Mouse (Mus musculus) neural tube, embryonic 12.5 days (tissue): ENCODE measurements around the gene Akap6. TPM values are rescaled to one million over a fixed set of nuclear protein-coding genes. Genes with fewer than 3 reads are reported as not detected.

ENCODE experiments used
- ATAC-seq: fragments of 200-750 bp; cut with Nextera tagmentation; 2 replicates; pipeline ENCODE4 v1.8.0; 2017; ENCODE audit warnings: low read depth, mild to moderate bottlenecking, moderate TSS enrichment, moderate library complexity; ENCODE audit not compliant: low FRiP score
- H3K27ac ChIP-seq: fragments of 300-500 bp; sonication (generic); 2 replicates; pipeline ENCODE4 v1.5.1; 2016
- H3K27me3 ChIP-seq: fragments of 300-500 bp; sonication (generic); replicated peaks from 2 replicates; pipeline ENCODE4 v1.6.1; 2016; ENCODE audit warnings: mild to moderate bottlenecking
- H3K36me3 ChIP-seq: fragments of 300-500 bp; sonication (generic); 2 replicates; pipeline ENCODE4 v1.6.1; 2016; ENCODE audit warnings: mild to moderate bottlenecking
- H3K4me1 ChIP-seq: fragments of 300-500 bp; sonication (generic); 2 replicates; pipeline ENCODE4 v1.6.1; 2016
- H3K4me2 ChIP-seq: fragments of 300-500 bp; sonication (generic); replicated peaks from 2 replicates; pipeline ENCODE4 v1.6.1; 2016; ENCODE audit warnings: mild to moderate bottlenecking
- H3K4me3 ChIP-seq: fragments of 300-500 bp; sonication (generic); 2 replicates; pipeline ENCODE4 v1.5.1; 2016
- H3K9ac ChIP-seq: fragments of 300-500 bp; sonication (generic); 2 replicates; pipeline ENCODE4 v1.6.1; 2016; ENCODE audit warnings: mild to moderate bottlenecking
- H3K9me3 ChIP-seq: fragments of 300-500 bp; sonication (generic); 2 replicates; pipeline ENCODE4 v1.6.1; 2016; ENCODE audit warnings: mild to moderate bottlenecking
- WGBS: fragments of 180-500 bp; shearing (Covaris S2); methylation state at CpG from one replicate; pipeline ENCODE4 v1.1.7; 2016; 5-methylcytosine and 5-hydroxymethylcytosine counted together
- polyA plus RNA-seq: library from polyadenylated mRNA; unstranded; fragments of >200 nt; fragmentation: Nextera tagmentation; extraction: Ambion mirVana; gene quantifications from 2 replicates; pipeline ENCODE4 v1.2.1, GENCODE M21; 2016

The Akap6 gene
- polyA plus RNA-seq, 1 experiment from 2014 or later, result 29.5 TPM

DNA sequence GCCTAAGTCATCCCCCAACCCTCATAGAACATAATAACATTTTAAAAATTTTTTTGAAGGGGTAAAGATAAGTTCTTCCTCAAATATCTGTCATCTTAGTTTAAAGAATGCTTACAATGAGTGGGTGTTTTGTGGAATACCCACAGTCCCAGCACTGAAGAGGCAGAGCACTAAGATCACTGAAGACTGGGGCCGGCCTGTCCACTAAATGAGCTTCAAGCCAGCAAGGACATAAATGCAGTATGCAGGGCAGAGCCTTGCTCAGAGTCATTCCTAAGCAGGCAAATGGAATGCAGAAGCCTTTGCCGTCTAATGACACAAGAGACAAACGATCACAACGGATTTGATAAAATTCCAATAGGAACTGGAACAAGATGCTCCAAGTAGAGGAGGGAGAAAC is 242.8 kb downstream of the Akap6 start:
- H3K36me3 ChIP-seq, result no peaks in the 10 kb centered on the region
- no peak overlapping the region for H3K27ac ChIP-seq
- H3K4me2 ChIP-seq, result no peak overlapping the region
- no peaks in the 10 kb centered on the region for H3K27me3 ChIP-seq
- no peak overlapping the region for H3K4me3 ChIP-seq
- no peak for ATAC-seq
- 89% methylated on average over 4 of the region's 4 CpGs for WGBS
- no peak overlapping the region for H3K9ac ChIP-seq
- H3K4me1 ChIP-seq, result no peaks in the 10 kb centered on the region; the same call in 1 of the 2 replicates
- no peaks in the 10 kb centered on the region for H3K9me3 ChIP-seq

GRCm38 (mm10) chr12:52944274-52944673 is 245.1 kb downstream of the Akap6 start:
- ATAC-seq, result no peak
- no peaks in the 10 kb centered on the region for H3K9me3 ChIP-seq
- WGBS, result 80% methylated on average over 7 of the region's 7 CpGs
- no peak overlapping the region for H3K9ac ChIP-seq
- H3K27me3 ChIP-seq, result no peaks in the 10 kb centered on the region
- no peaks in the 10 kb centered on the region; the same call in 1 of the 2 replicates for H3K4me1 ChIP-seq
- no peak overlapping the region for H3K4me3 ChIP-seq
- no peak overlapping the region for H3K27ac ChIP-seq
- H3K36me3 ChIP-seq, result no peaks in the 10 kb centered on the region
- H3K4me2 ChIP-seq, result no peak overlapping the region

- no peaks in the 10 kb centered on the region for H3K36me3 ChIP-seq
- H3K4me1 ChIP-seq, result no peaks in the 10 kb centered on the region; the same call in 1 of the 2 replicates
- WGBS, result 84% methylated on average over 2 of the region's 2 CpGs
- no peak overlapping the region for H3K4me2 ChIP-seq
- H3K9ac ChIP-seq, result no peak overlapping the region
- H3K4me3 ChIP-seq, result no peak overlapping the region
- no peaks in the 10 kb centered on the region for H3K9me3 ChIP-seq
- H3K27me3 ChIP-seq, result no peaks in the 10 kb centered on the region
- ATAC-seq, result no peak
- no peak overlapping the region for H3K27ac ChIP-seq
Measured at GRCm38 (mm10) chr12:52944949-52945348, 245.8 kb downstream of the Akap6 start.

DNA sequence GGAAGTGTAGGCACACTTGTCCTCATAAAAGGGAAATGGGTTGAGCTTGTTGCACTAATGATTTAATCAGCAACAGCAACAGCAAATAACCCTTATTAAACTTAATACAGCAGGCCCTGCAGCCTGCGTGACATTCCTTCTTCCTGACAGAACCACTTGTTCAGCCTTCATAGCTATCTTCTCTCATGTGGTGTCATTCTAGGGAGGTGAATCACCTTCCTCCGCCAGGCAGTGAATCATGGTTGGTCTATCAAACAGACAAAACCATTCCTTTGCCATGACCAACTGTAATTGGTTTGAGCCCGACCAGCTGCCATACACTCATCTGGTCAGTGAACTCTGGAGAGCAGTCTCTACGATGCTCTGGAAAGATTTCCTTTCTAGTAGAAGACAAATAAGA is 251.5 kb downstream of the Akap6 start:
- ATAC-seq, result no peak
- 74% methylated on average over 4 of the region's 4 CpGs for WGBS
- H3K4me3 ChIP-seq, result no peak overlapping the region
- no peak overlapping the region for H3K4me2 ChIP-seq
- no peaks in the 10 kb centered on the region for H3K27me3 ChIP-seq
- H3K9me3 ChIP-seq, result no peaks in the 10 kb centered on the region
- no peak overlapping the region for H3K27ac ChIP-seq
- no peak overlapping the region for H3K9ac ChIP-seq
- no peaks in the 10 kb centered on the region for H3K36me3 ChIP-seq
- H3K4me1 ChIP-seq, result no peaks in the 10 kb centered on the region

DNA sequence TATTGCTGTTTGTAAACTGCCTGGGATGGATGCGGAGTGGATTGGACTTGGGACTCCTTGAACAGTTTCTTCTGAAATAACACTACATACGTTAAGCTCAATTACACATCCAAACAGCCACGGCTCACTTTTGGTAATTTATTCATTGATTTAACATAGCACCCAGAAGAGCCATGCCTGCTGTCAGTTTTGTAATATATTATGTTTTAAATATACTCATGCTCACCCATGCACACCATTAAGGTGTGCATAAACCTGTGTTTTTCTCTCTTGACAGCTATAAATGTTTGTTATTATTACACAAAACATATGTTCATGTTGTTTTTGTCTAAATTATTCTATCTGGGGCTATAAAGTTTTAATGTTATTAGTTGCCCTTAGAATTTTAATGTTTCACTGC is 258.4 kb downstream of the Akap6 start:
- Histone ChIP-seq H3K27me3 (no peaks in the 10 kb centered on the region), H3K4me1 (no peaks in the 10 kb centered on the region), H3K9ac (no peak overlapping the region), H3K4me3 (no peak overlapping the region), H3K9me3 (no peaks in the 10 kb centered on the region), H3K4me2 (no peak overlapping the region), H3K27ac (no peak overlapping the region), H3K36me3 (no peaks in the 10 kb centered on the region)
- no peak for ATAC-seq
- WGBS, result 55% methylated on average over 3 of the region's 3 CpGs

DNA sequence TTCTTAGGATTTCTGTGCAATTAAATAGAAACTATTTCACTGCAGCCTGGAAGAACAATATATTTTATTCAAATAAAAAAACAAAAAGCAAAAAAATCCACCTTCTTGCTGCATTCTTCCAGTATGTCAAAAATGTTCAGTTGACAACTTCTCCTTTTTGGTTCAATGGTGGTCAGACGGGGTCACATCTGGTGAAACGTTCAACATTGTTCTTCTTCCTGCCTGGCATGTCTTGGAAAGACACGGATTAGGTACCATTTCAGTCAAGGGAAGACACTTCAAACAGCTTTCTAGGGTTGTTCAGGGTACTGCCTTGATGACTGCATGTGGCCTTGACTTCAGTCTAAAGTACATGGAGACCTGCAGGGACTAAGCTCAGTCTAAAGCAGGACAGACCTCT is 258.8 kb downstream of the Akap6 start:
- ATAC-seq, result no peak
- Histone ChIP-seq H3K27me3 (no peaks in the 10 kb centered on the region), H3K4me3 (no peak overlapping the region), H3K4me2 (no peak overlapping the region), H3K27ac (no peak overlapping the region), H3K9me3 (no peaks in the 10 kb centered on the region), H3K9ac (no peak overlapping the region), H3K36me3 (no peaks in the 10 kb centered on the region), H3K4me1 (no peaks in the 10 kb centered on the region)
- WGBS, result 43% methylated on average over 3 of the region's 3 CpGs

- no peak overlapping the region for H3K27ac ChIP-seq
- H3K9ac ChIP-seq, result no peak overlapping the region
- no peak overlapping the region for H3K4me2 ChIP-seq
Measured at GRCm38 (mm10) chr12:52991745-52992144, 292.6 kb downstream of the Akap6 start.

GRCm38 (mm10) chr12:53012336-53012735 is 313.2 kb downstream of the Akap6 start:
- H3K27ac ChIP-seq, result no peak overlapping the region
- no peak overlapping the region for H3K4me3 ChIP-seq
- no peak for ATAC-seq
- no peaks in the 10 kb centered on the region for H3K9me3 ChIP-seq
- H3K4me1 ChIP-seq, result peaks cover 8% of the 10 kb centered on the region; the same call in 1 of the 2 replicates
- H3K27me3 ChIP-seq, result no peaks in the 10 kb centered on the region
- WGBS, result 4% methylated on average over 3 of the region's 3 CpGs
- no peaks in the 10 kb centered on the region for H3K36me3 ChIP-seq
- no peak overlapping the region for H3K9ac ChIP-seq
- H3K4me2 ChIP-seq, result no peak overlapping the region; the same call in 1 of the 2 replicates

More at GRCm38 (mm10) chr12:52991745-52992144, 292.6 kb downstream of the Akap6 start:
- Histone ChIP-seq H3K36me3 (no peaks in the 10 kb centered on the region), H3K4me3 (no peak overlapping the region), H3K27me3 (no peaks in the 10 kb centered on the region), H3K9me3 (no peaks in the 10 kb centered on the region), H3K4me1 (no peaks in the 10 kb centered on the region)
- WGBS, result 81% methylated on average over 6 of the region's 6 CpGs
- ATAC-seq, result no peak

DNA sequence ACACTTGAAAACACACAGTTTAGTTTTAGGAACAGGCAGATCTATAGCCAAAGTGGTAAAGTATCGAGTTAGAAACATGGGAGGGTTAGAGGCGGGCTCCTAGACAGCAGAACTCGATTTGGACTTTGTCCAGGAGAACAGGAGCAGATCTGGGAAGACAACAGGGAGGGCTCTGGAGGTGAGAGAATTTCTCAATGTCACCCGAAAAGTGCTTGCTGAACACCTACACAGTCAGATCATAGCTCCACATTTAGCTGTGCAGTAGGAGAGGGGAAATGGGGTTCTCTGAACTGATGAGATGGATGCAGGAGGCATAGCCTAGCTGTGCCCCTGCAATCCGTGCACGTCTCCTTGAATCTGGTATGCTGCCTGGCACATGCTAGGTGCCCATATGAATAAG is 315.4 kb downstream of the Akap6 start:
- 90% methylated on average over 6 of the region's 6 CpGs for WGBS
- no peak overlapping the region for H3K27ac ChIP-seq
- H3K9ac ChIP-seq, result no peak overlapping the region
- H3K9me3 ChIP-seq, result no peaks in the 10 kb centered on the region
- no peak for ATAC-seq
- H3K36me3 ChIP-seq, result no peaks in the 10 kb centered on the region
- no peak overlapping the region for H3K4me2 ChIP-seq
- H3K4me3 ChIP-seq, result no peak overlapping the region
- H3K4me1 ChIP-seq, result peaks cover 8% of the 10 kb centered on the region; the same call in 1 of the 2 replicates
- H3K27me3 ChIP-seq, result no peaks in the 10 kb centered on the region

GRCm38 (mm10) chr12:53024575-53025246 is 325.5 kb downstream of the Akap6 start:
- ATAC-seq, result no peak
- Histone ChIP-seq H3K27me3 (no peaks in the 10 kb centered on the region), H3K4me2 (no peak overlapping the region), H3K36me3 (no peaks in the 10 kb centered on the region), H3K9me3 (no peaks in the 10 kb centered on the region), H3K4me3 (no peak overlapping the region), H3K27ac (no peak overlapping the region), H3K4me1 (peaks cover 9% of the 10 kb centered on the region; the same call in 1 of the 2 replicates), H3K9ac (no peak overlapping the region)
- 78% methylated on average over 9 of the region's 9 CpGs for WGBS

DNA sequence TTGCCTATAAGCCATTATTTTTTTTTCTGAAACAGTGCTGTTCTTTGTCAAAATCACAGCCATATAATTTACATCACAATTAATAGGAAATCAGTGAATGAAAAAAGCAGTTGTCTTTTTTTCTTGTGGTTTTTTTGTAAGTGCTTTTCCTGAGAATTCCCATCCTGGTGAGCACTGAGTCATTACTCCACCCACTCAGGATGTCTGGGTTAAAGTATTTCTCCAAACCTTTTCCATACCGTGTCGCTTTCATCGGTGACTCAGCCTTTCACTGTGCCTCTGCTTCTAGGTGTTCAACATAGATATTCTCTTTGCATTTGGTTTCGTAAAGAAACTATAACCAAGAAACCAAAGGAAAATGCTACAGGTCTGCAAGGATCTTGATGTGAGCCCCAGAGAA is 328.1 kb downstream of the Akap6 start:
- no peak overlapping the region for H3K27ac ChIP-seq
- no peaks in the 10 kb centered on the region for H3K36me3 ChIP-seq
- no peak overlapping the region for H3K9ac ChIP-seq
- 76% methylated on average over 4 of the region's 4 CpGs for WGBS
- no peak for ATAC-seq
- no peaks in the 10 kb centered on the region for H3K9me3 ChIP-seq
- no peaks in the 10 kb centered on the region for H3K27me3 ChIP-seq
- no peak overlapping the region for H3K4me3 ChIP-seq
- peaks cover 9% of the 10 kb centered on the region; the same call in 1 of the 2 replicates for H3K4me1 ChIP-seq
- H3K4me2 ChIP-seq, result no peak overlapping the region

- Histone ChIP-seq H3K4me3 (no peak overlapping the region), H3K36me3 (no peaks in the 10 kb centered on the region), H3K4me2 (no peak overlapping the region), H3K9me3 (no peaks in the 10 kb centered on the region), H3K4me1 (peaks cover 11% of the 10 kb centered on the region), H3K27ac (no peak overlapping the region), H3K9ac (no peak overlapping the region), H3K27me3 (no peaks in the 10 kb centered on the region)
- 60% methylated on average over 5 of the region's 5 CpGs for WGBS
- ATAC-seq, result no peak
Measured at GRCm38 (mm10) chr12:53028926-53029325, 329.7 kb downstream of the Akap6 start.

DNA sequence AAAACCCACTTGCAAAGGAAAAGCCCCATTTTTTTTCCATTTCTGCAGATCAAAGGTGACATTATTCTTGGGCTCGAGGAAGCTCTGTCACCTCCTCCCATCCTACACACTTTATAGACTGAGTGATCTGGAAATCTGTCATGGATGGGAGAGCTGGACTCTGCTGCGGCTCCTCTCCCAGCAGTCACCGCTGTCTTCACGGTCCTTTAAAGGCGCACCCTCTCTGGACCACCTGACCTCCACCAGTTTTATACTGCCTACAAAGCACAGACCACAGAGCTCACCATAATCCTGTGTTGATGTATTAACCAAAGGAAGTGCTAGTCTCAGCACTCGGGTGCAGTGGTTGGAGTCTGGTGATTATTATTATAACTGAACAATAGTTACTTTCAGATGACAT is 330.7 kb downstream of the Akap6 start:
- Histone ChIP-seq H3K27ac (no peak overlapping the region), H3K27me3 (no peaks in the 10 kb centered on the region), H3K4me1 (peaks cover 11% of the 10 kb centered on the region), H3K4me2 (no peak overlapping the region), H3K9me3 (no peaks in the 10 kb centered on the region), H3K36me3 (no peaks in the 10 kb centered on the region), H3K9ac (no peak overlapping the region), H3K4me3 (no peak overlapping the region)
- 71% methylated on average over 6 of the region's 6 CpGs for WGBS
- ATAC-seq, result no peak
